Mouse (Mus musculus) kidney, embryonic 14.5 days (tissue): Measurements from ENCODE around the gene Gm29776. TPM values are rescaled to one million over a fixed set of nuclear protein-coding genes. Genes with fewer than 3 reads are reported as not detected.
A peak's percentile ranks its signal among the peaks of the same experiment; 100 is the strongest.

Experiments used
- ATAC-seq: fragments of 200-750 bp; cut with Nextera tagmentation; 2 replicates; pipeline ENCODE4 v1.8.0; 2017; ENCODE audit warnings: moderate number of reproducible peaks, mild to moderate bottlenecking, moderate TSS enrichment, moderate library complexity; ENCODE audit not compliant: low FRiP score, low TSS enrichment
- H3K27ac ChIP-seq: fragments of 300-500 bp; sonication (generic); 2 replicates; pipeline ENCODE4 v1.5.1; 2014; ENCODE audit warnings: low read depth, mild to moderate bottlenecking, low read length, moderate library complexity, mixed read lengths
- H3K27me3 ChIP-seq: fragments of 300-500 bp; sonication (generic); 2 replicates; pipeline ENCODE4 v1.6.1; 2014; ENCODE audit warnings: mild to moderate bottlenecking, low read length; ENCODE audit not compliant: control insufficient read depth, insufficient read depth
- H3K36me3 ChIP-seq: fragments of 300-500 bp; sonication (generic); 2 replicates; pipeline ENCODE4 v1.6.1; 2014; ENCODE audit warnings: low read length, mixed read lengths; ENCODE audit not compliant: control insufficient read depth, insufficient read depth
- H3K4me1 ChIP-seq: fragments of 300-500 bp; sonication (generic); 2 replicates; pipeline ENCODE4 v1.6.1; 2014; ENCODE audit warnings: low read length, mixed read lengths; ENCODE audit not compliant: control insufficient read depth, insufficient read depth
- H3K4me2 ChIP-seq: fragments of 300-500 bp; sonication (generic); replicated peaks from 2 replicates; pipeline ENCODE4 v1.6.1; 2014; ENCODE audit warnings: low read depth, mild to moderate bottlenecking, low read length
- H3K4me3 ChIP-seq: fragments of 300-500 bp; sonication (generic); 2 replicates; pipeline ENCODE4 v1.5.1; 2014; ENCODE audit warnings: mild to moderate bottlenecking, low read length
- H3K9ac ChIP-seq: fragments of 300-500 bp; sonication (generic); 2 replicates; pipeline ENCODE4 v1.6.1; 2014; ENCODE audit warnings: low read depth, mild to moderate bottlenecking, low read length, moderate library complexity
- H3K9me3 ChIP-seq: fragments of 300-500 bp; sonication (generic); 2 replicates; pipeline ENCODE4 v1.6.1; 2016; ENCODE audit warnings: low read length; ENCODE audit not compliant: control insufficient read depth
- WGBS: fragments of 180-500 bp; shearing (Covaris S2); extraction: QIAGEN DNeasy Blood & Tissue Kit; methylation state at CpG from one replicate; pipeline ENCODE4 v1.1.7; 2014; 5-methylcytosine and 5-hydroxymethylcytosine counted together
- polyA plus RNA-seq: library from polyadenylated mRNA; unstranded; fragments of >200 nt; fragmentation: Nextera tagmentation; extraction: Ambion mirVana; gene quantifications from 2 replicates; pipeline ENCODE4 v1.2.1, GENCODE M21; 2014

Gm29776 gene
- polyA plus RNA-seq, 1 experiment from 2014 or later: 0.08 TPM

GRCm38 (mm10) chr14:54676290-54676689 lies 22.3 kb downstream of the Gm29776 start:
- no peak for ATAC-seq
- Histone ChIP-seq H3K36me3 (peaks cover 72% of the 10 kb centered on the region), H3K4me2 (no peak overlapping the region), H3K4me1 (no peaks in the 10 kb centered on the region), H3K9ac (no peak overlapping the region), H3K4me3 (no peak overlapping the region), H3K9me3 (no peaks in the 10 kb centered on the region), H3K27ac (no peak overlapping the region), H3K27me3 (no peaks in the 10 kb centered on the region)
- 89% methylated on average over 5 of the region's 5 CpGs for WGBS

- H3K9ac ChIP-seq: no peak overlapping the region
- WGBS: 73% methylated on average over 2 of the region's 2 CpGs
- H3K4me3 ChIP-seq: no peak overlapping the region
- no peaks in the 10 kb centered on the region for H3K9me3 ChIP-seq
- no peak overlapping the region for H3K4me2 ChIP-seq
- H3K36me3 ChIP-seq: peaks cover 71% of the 10 kb centered on the region
- no peaks in the 10 kb centered on the region for H3K4me1 ChIP-seq
- no peaks in the 10 kb centered on the region for H3K27me3 ChIP-seq
- ATAC-seq: no peak
- H3K27ac ChIP-seq: no peak overlapping the region
Observed at GRCm38 (mm10) chr14:54674317-54674716, 24.3 kb downstream of the Gm29776 start.

- H3K9me3 ChIP-seq: no peaks in the 10 kb centered on the region
Observed at GRCm38 (mm10) chr14:54669381-54669780, 29.3 kb downstream of the Gm29776 start.

GRCm38 (mm10) chr14:54664477-54665222 lies 34.0 kb downstream of the Gm29776 start:
- H3K27me3 ChIP-seq: no peaks in the 10 kb centered on the region
- no peaks in the 10 kb centered on the region for H3K4me1 ChIP-seq
- H3K4me3 ChIP-seq: no peak overlapping the region
- no peak overlapping the region for H3K4me2 ChIP-seq
- no peak overlapping the region for H3K9ac ChIP-seq
- no peaks in the 10 kb centered on the region for H3K9me3 ChIP-seq
- no peak overlapping the region for H3K27ac ChIP-seq
- ATAC-seq: no peak
- WGBS: 89% methylated on average over 10 of the region's 10 CpGs
- H3K36me3 ChIP-seq: peaks cover 89% of the 10 kb centered on the region

More at GRCm38 (mm10) chr14:54669381-54669780, 29.3 kb downstream of the Gm29776 start:
- 84% methylated on average over 4 of the region's 4 CpGs for WGBS
- ATAC-seq: no peak
- H3K4me3 ChIP-seq: no peak overlapping the region
- no peak overlapping the region for H3K9ac ChIP-seq
- no peak overlapping the region for H3K27ac ChIP-seq
- no peaks in the 10 kb centered on the region for H3K27me3 ChIP-seq
- H3K4me2 ChIP-seq: no peak overlapping the region
- H3K36me3 ChIP-seq: peaks cover 70% of the 10 kb centered on the region
- no peaks in the 10 kb centered on the region for H3K4me1 ChIP-seq

- Histone ChIP-seq H3K27me3 (no peaks in the 10 kb centered on the region), H3K9ac (no peak overlapping the region), H3K9me3 (no peaks in the 10 kb centered on the region), H3K4me3 (no peak overlapping the region), H3K27ac (no peak overlapping the region), H3K4me2 (no peak overlapping the region), H3K36me3 (peaks cover 92% of the 10 kb centered on the region), H3K4me1 (no peaks in the 10 kb centered on the region)
- 84% methylated on average over 2 of the region's 2 CpGs for WGBS
- ATAC-seq: no peak
Observed at GRCm38 (mm10) chr14:54660009-54660408, 38.6 kb downstream of the Gm29776 start.

- H3K36me3 ChIP-seq: peaks cover 64% of the 10 kb centered on the region
- H3K9ac ChIP-seq: peak overlapping the region; percentile 85
- peak overlapping the region; percentile 83 for H3K27ac ChIP-seq
- H3K9me3 ChIP-seq: no peaks in the 10 kb centered on the region
- ATAC-seq: peak; percentile 91
- no peaks in the 10 kb centered on the region for H3K27me3 ChIP-seq
- H3K4me3 ChIP-seq: peak overlapping the region; percentile 84
- peak overlapping the region; percentile 79 for H3K4me2 ChIP-seq
- WGBS: 1% methylated on average over 12 of the region's 12 CpGs
- H3K4me1 ChIP-seq: peaks cover 24% of the 10 kb centered on the region; the same call in 1 of the 2 replicates
Observed at GRCm38 (mm10) chr14:54653496-54653895, 45.1 kb downstream of the Gm29776 start.

- 0% methylated on average over 7 of the region's 7 CpGs for WGBS
- Histone ChIP-seq H3K4me2 (peak overlapping the region; percentile 79), H3K36me3 (peaks cover 64% of the 10 kb centered on the region)
Observed at GRCm38 (mm10) chr14:54652787-54653186, 45.8 kb downstream of the Gm29776 start.

GRCm38 (mm10) chr14:54651556-54651955 lies 47.1 kb downstream of the Gm29776 start:
- peaks cover 24% of the 10 kb centered on the region; the same call in 1 of the 2 replicates for H3K4me1 ChIP-seq
- peaks cover 64% of the 10 kb centered on the region for H3K36me3 ChIP-seq
- 77% methylated on average over 4 of the region's 4 CpGs for WGBS
- no peak for ATAC-seq
- no peak overlapping the region for H3K4me2 ChIP-seq
- no peaks in the 10 kb centered on the region for H3K9me3 ChIP-seq
- peak overlapping the region; percentile 3; the same call in 1 of the 2 replicates for H3K4me3 ChIP-seq
- 0 out of 2 replicates have a peak overlapping the region, but pooled peaks have one; percentile 4 for H3K27ac ChIP-seq
- H3K27me3 ChIP-seq: no peaks in the 10 kb centered on the region
- H3K9ac ChIP-seq: peak overlapping the region; percentile 25; the same call in 1 of the 2 replicates

More at GRCm38 (mm10) chr14:54652787-54653186, 45.8 kb downstream of the Gm29776 start:
- Histone ChIP-seq H3K4me3 (peak overlapping the region; percentile 84), H3K9me3 (no peaks in the 10 kb centered on the region), H3K4me1 (peaks cover 24% of the 10 kb centered on the region; the same call in 1 of the 2 replicates), H3K27ac (peak overlapping the region; percentile 83), H3K27me3 (no peaks in the 10 kb centered on the region), H3K9ac (peak overlapping the region; percentile 85)
- 0 out of 2 replicates have a peak, but pooled peaks have one; percentile 17 for ATAC-seq
